Mouse (Mus musculus): ENCODE data around the gene Tuba1b. TPM values are rescaled to one million over a fixed set of nuclear protein-coding genes. Genes with fewer than 3 reads are reported as not detected.

Gene Tuba1b
- polyA plus RNA-seq (2012; rRNA removed) = 694 and 1,212 TPM in 2 replicates

DNA sequence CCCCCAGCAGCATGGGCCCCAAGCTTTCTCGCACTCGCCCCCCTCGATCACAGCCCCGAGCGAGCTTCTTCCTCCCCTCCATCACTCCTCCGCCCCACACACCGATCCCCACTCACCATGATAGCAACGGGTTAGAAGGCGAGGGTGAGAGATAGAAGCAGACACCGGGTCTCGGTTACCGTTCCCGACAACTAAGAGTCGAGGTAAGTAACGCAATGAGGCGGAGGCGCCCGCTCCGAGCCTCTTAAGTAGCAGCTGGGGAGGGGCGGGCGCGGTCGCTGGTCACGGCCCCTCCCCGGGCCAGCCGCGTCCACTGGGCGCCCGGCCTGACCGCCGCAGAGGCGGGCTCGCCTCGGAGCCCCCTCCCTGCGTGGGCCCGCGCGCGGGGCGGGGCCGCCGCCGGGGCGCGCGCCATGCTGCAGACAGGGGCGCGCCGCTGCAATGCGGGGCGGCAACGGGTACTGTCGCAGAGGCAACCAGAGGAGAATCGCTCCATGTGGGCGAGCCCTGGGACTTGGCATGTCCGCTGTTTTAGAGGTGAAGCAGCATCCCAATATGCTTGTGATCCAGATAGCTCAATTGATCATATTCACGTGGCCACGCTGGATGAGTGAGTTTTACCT is at the start of gene Tuba1b:
Gene Tuba1b, minus strand, starts transcription at position 349 of the 623 bp plus-strand sequence.
- TF ChIP-seq POLR2A (IDR thresholded peaks at IDR 0.05; ENCODE audit: low read depth, low read length) = peak; percentile 64
- TF ChIP-seq CTCF (IDR thresholded peaks at IDR 0.05; ENCODE audit: extremely low read depth, insufficient read depth, insufficient read length, insufficient replicate concordance) = no peak
- DNase-seq (ENCODE audit: low read depth in 1 of 2, low spot score in 2 of 2) = peak; percentile 73 to 86
- H3K27me3 ChIP-seq (ENCODE audit: control insufficient read depth, insufficient read depth, low read length) = no peaks in the 10 kb centered on the region
- H3K4me1 ChIP-seq (ENCODE audit: control insufficient read depth, insufficient read depth, insufficient read length) = peaks cover 16% of the 10 kb centered on the region; the same call in 1 of the 2 replicates
- under 1% methylated on average over 57 of the region's 58 CpGs for WGBS
- peaks cover 5% of the 10 kb centered on the region for H3K36me3 ChIP-seq (ENCODE audit: control insufficient read depth, insufficient read depth, low read length)
- peak within 1 kb of the TSS; percentile 96 for H3K27ac ChIP-seq (ENCODE audit: insufficient read depth, low read length)
- H3K4me3 ChIP-seq (ENCODE audit: extremely low read depth, insufficient read depth, insufficient read length) = peak within 1 kb of the TSS; percentile 82

DNA sequence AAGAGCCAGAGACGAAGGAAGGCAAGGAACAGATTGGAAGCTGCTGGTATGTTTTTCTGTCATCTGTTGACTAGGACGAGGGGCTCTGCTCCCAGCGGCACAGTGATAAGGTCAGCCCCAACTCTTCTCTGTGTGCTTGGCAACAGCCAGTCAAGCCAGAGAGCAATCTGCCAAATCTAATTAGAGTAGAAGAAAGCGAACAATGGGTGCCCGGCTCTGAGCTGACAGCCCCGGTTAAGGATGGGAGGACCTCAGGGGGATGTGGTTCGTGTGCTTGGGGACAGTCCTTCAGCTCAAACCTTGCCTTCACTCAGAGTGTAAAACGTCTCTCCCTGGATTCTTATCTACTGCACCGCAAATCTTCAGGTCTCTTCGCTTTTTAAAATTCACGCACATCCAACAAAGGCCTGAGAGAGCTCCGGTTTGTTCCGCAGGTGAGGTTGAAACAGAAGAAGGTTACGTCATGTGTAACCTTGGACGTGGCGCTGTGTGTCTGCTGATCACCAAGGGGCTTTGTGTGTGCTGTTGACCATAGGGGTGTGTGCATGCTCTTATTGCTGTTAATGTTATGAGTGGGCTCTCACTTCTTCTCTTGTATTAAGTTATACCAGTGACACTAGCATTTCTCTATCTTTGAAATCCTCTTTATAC is 49.2 kb upstream of the Tuba1b start:
- H3K4me3 ChIP-seq (ENCODE audit: extremely low read depth, insufficient read depth, insufficient read length) = no peak overlapping the region
- H3K36me3 ChIP-seq (ENCODE audit: control insufficient read depth, insufficient read depth, low read length) = no peaks in the 10 kb centered on the region
- H3K4me1 ChIP-seq (ENCODE audit: control insufficient read depth, insufficient read depth, insufficient read length) = peaks cover 4% of the 10 kb centered on the region
- DNase-seq (ENCODE audit: low read depth in 1 of 2, low spot score in 2 of 2) = no peak
- no peak overlapping the region for H3K27ac ChIP-seq (ENCODE audit: insufficient read depth, low read length)
- no peaks in the 10 kb centered on the region for H3K27me3 ChIP-seq (ENCODE audit: control insufficient read depth, insufficient read depth, low read length)
- 92% methylated on average over 16 of the region's 16 CpGs for WGBS
- TF ChIP-seq POLR2A (IDR thresholded peaks at IDR 0.05; ENCODE audit: low read depth, low read length) (no peak), CTCF (IDR thresholded peaks at IDR 0.05; ENCODE audit: extremely low read depth, insufficient read depth, insufficient read length, insufficient replicate concordance) (no peak)

DNA sequence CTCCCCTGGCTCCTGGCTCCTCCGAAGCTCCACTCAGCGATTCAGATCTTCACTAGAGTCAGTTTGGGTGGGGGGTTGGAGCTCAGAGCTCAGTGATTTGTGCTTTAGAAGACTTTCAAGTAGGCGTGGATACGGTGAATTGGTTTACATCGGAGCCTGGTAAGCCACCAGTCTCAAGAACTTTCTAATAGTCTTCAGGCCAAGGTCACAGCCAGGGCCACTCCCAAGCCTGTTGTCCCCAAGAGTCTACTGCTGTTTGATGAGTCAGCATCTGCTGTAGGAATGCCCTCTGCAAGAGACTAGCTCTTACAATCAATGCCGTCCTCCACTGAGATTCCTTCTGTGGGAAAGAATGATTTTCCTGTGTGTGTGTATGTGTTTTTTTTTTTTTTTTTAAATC is 47.7 kb upstream of the Tuba1b start:
- H3K36me3 ChIP-seq (ENCODE audit: control insufficient read depth, insufficient read depth, low read length) = no peaks in the 10 kb centered on the region
- H3K4me1 ChIP-seq (ENCODE audit: control insufficient read depth, insufficient read depth, insufficient read length) = peaks cover 4% of the 10 kb centered on the region
- H3K4me3 ChIP-seq (ENCODE audit: extremely low read depth, insufficient read depth, insufficient read length) = no peak overlapping the region
- no peak for DNase-seq (ENCODE audit: low read depth in 1 of 2, low spot score in 2 of 2)
- 90% methylated on average over 6 of the region's 6 CpGs for WGBS
- H3K27me3 ChIP-seq (ENCODE audit: control insufficient read depth, insufficient read depth, low read length) = no peaks in the 10 kb centered on the region
- TF ChIP-seq POLR2A (IDR thresholded peaks at IDR 0.05; ENCODE audit: low read depth, low read length) = no peak
- no peak for TF ChIP-seq CTCF (IDR thresholded peaks at IDR 0.05; ENCODE audit: extremely low read depth, insufficient read depth, insufficient read length, insufficient replicate concordance)
- no peak overlapping the region for H3K27ac ChIP-seq (ENCODE audit: insufficient read depth, low read length)

DNA sequence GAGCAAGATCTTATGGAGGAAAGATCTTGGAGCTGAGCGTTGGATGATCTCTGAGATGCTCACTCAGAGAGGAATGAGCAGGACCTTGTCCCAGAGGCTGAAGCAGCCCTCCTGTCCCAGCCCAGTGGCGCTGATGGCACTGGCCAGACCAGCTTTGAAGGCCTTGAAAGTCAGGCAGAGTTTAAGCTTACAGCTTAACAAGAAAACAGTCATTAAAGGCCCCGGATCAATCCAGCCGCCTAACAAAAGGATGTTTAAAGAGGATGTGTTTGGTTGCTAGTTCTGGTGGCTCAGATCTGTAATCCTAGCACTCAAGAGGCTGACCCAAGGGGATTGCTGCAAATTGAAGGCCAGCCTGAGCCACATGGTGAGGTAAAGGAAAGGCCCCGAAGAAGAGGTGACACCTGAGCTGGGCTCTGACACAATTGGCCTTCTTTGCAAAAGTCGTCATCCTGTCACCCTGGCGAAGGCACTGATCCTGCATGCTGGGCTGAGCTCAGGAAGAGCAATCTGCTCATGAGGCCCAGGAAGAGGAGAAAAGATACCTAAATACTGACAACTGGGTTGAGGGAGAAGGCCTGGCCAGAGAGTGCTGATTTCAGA is 45.7 kb upstream of the Tuba1b start:
- Histone ChIP-seq H3K27ac (ENCODE audit: insufficient read depth, low read length) (no peak overlapping the region), H3K4me1 (ENCODE audit: control insufficient read depth, insufficient read depth, insufficient read length) (peaks cover 4% of the 10 kb centered on the region), H3K27me3 (ENCODE audit: control insufficient read depth, insufficient read depth, low read length) (no peaks in the 10 kb centered on the region), H3K4me3 (ENCODE audit: extremely low read depth, insufficient read depth, insufficient read length) (no peak overlapping the region), H3K36me3 (ENCODE audit: control insufficient read depth, insufficient read depth, low read length) (no peaks in the 10 kb centered on the region)
- DNase-seq (ENCODE audit: low read depth in 1 of 2, low spot score in 2 of 2) = no peak
- no peak for TF ChIP-seq CTCF (IDR thresholded peaks at IDR 0.05; ENCODE audit: extremely low read depth, insufficient read depth, insufficient read length, insufficient replicate concordance)
- TF ChIP-seq POLR2A (IDR thresholded peaks at IDR 0.05; ENCODE audit: low read depth, low read length) = no peak
- 87% methylated on average over 7 of the region's 7 CpGs for WGBS

DNA sequence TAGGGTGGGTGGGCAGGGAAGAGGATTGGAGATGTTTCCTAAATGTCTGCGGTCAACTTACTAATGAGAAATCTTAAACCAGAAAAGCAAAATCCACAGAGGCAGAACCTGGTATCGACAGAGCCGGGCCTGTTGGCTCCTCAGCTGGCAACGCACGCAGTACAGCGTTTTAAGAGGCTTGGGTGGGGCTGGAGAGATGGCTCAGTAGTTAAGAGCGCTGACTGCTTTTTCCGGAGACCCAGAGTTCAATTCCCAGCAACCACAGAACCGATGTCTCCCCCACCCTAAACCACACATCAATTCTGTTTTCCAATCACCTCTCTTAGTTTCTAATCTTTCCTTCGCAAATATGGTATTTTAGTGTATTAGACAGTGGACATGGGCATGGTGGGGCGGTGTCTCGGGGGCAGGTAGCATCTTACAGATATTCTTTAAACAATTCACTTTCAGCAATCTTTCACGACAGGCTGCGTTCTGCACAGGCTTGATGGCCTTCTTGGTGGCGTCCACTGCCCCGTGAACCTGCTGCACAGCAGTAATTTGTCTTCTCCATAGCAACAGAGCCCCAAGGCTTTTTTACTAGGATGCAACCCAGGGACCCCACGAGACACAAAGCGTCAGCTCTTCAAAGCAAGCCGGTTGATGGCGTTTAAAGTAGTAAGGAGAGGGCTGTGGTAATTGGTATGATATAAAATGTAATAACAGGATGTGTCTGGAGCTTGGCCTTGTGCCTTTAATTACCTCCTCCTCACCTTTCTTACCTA is 44.2 kb upstream of the Tuba1b start:
- no peaks in the 10 kb centered on the region for H3K4me1 ChIP-seq (ENCODE audit: control insufficient read depth, insufficient read depth, insufficient read length)
- TF ChIP-seq CTCF (IDR thresholded peaks at IDR 0.05; ENCODE audit: extremely low read depth, insufficient read depth, insufficient read length, insufficient replicate concordance) = no peak
- no peak for TF ChIP-seq POLR2A (IDR thresholded peaks at IDR 0.05; ENCODE audit: low read depth, low read length)
- H3K27ac ChIP-seq (ENCODE audit: insufficient read depth, low read length) = no peak overlapping the region
- H3K4me3 ChIP-seq (ENCODE audit: extremely low read depth, insufficient read depth, insufficient read length) = no peak overlapping the region
- no peaks in the 10 kb centered on the region for H3K36me3 ChIP-seq (ENCODE audit: control insufficient read depth, insufficient read depth, low read length)
- WGBS = 84% methylated on average over 20 of the region's 20 CpGs
- H3K27me3 ChIP-seq (ENCODE audit: control insufficient read depth, insufficient read depth, low read length) = no peaks in the 10 kb centered on the region
- DNase-seq (ENCODE audit: low read depth in 1 of 2, low spot score in 2 of 2) = no peak

DNA sequence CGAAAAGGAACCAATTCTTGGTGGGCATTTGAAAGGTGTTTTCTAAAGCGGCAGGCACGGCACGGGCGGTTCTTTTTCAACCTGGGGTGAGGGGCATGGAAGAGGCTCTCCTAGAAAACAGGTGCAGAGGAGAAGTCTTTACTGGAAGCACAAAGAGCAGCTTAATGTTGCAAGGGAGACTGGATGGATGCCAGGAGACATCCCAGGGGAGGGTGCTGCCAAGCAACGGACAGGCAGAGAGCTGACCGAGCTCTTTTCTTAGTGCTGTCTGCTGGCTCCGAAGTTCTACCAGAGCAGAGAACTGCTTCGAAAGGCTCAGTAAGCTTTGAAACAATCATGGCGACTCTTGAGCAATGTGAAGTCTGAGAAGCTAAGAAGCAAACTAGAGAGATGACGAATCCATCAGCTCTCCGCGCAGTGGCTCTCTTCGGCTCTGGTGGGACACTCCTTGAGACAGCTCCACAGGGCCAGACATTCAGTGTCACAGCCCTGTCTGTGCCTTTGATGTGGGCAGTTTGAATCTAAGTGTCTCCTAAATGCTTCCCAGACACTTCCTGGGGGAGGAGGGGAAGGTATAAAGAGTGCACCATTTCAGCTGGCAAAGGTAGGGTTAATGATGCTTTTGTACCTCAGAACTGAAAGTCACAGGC is 43.5 kb upstream of the Tuba1b start:
- no peaks in the 10 kb centered on the region for H3K27me3 ChIP-seq (ENCODE audit: control insufficient read depth, insufficient read depth, low read length)
- 87% methylated on average over 14 of the region's 14 CpGs for WGBS
- TF ChIP-seq CTCF (IDR thresholded peaks at IDR 0.05; ENCODE audit: extremely low read depth, insufficient read depth, insufficient read length, insufficient replicate concordance) = no peak
- TF ChIP-seq POLR2A (IDR thresholded peaks at IDR 0.05; ENCODE audit: low read depth, low read length) = no peak
- no peak overlapping the region for H3K4me3 ChIP-seq (ENCODE audit: extremely low read depth, insufficient read depth, insufficient read length)
- no peaks in the 10 kb centered on the region for H3K36me3 ChIP-seq (ENCODE audit: control insufficient read depth, insufficient read depth, low read length)
- H3K4me1 ChIP-seq (ENCODE audit: control insufficient read depth, insufficient read depth, insufficient read length) = 0 out of 2 replicates have a peak, but pooled peaks cover 3% of the 10 kb centered on the region
- no peak for DNase-seq (ENCODE audit: low read depth in 1 of 2, low spot score in 2 of 2)
- H3K27ac ChIP-seq (ENCODE audit: insufficient read depth, low read length) = peak overlapping the region; percentile 25; the same call in 1 of the 2 replicates

Measured in spleen, adult 2 months (tissue).